Mouse (Mus musculus): ENCODE measurements around the gene Otor.

DNA sequence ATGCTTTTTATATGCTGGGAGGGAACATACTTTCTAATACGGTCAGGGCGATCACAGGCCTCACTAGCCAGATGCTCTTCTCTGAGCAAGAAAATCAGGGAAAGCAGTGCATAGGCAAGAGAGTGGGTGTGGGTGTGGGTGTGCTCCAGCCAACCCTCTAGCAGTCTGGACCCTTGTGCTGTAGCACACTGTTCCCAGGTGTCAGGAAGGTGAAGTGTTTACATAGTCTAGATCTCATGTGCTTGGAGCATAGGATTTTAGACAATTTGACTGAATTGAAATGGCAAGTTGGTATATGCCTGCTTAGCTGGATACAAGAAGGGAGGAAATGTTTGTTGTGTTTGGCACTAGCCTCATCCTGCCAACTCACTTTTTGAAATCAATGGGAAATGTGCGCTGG, 12.4 kb upstream of the Otor start:
- TF ChIP-seq CTCF (IDR thresholded peaks at IDR 0.05; ENCODE audit: low read depth) (no peak), EP300 (optimal IDR thresholded peaks at IDR 0.05) (no peak)

Data from stomach, postnatal 0 days (tissue).